Mouse (Mus musculus): ENCODE results near the gene Pls3. TPM values are rescaled to one million over a fixed set of nuclear protein-coding genes. Genes with fewer than 3 reads are reported as not detected.
A peak's percentile ranks its signal among the peaks of the same experiment; 100 is the strongest.

Pls3 gene
- polyA plus RNA-seq, 1 experiment, result 51.6 TPM

GRCm38 (mm10) chrX:75842835-75843234 lies 32.1 kb downstream of the Pls3 start:
- H3K4me3 ChIP-seq, result no peak overlapping the region

DNA sequence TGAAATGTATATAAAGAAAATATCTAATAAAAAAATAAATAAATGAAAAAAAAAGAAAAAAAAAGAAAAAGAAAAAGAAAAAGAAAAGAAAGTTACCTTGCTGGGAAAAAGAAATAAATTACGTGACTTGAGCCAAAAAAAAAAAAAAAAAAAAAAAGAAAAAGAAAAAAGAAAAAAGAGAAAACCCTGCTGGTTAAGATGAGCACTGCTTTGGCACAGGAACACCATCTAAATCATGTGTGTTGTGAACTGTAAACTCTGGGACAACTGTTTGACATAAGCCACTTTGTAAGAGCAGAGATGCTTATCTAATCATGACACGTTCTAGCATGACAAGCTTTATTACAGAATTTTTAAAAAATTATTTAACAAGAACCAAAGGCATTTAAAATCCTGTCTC lies 32.9 kb downstream of the Pls3 start:
- Histone ChIP-seq H3K79me2 (ENCODE audit: control insufficient read depth, insufficient read depth) (peaks cover 85% of the 10 kb centered on the region), H3K4me2 (ENCODE audit: low read depth) (no peak overlapping the region), H3ac (ENCODE audit: control insufficient read depth, insufficient read length) (no peak overlapping the region), H3K27me3 (ENCODE audit: control insufficient read depth, insufficient read depth, insufficient read length) (no peaks in the 10 kb centered on the region), H3K36me3 (ENCODE audit: control insufficient read depth, insufficient read depth) (no peaks in the 10 kb centered on the region), H3K4me3 (no peak overlapping the region)
- TF ChIP-seq REST (IDR thresholded peaks at IDR 0.05; ENCODE audit: insufficient read depth, insufficient read length) (no peak), USF1 (IDR thresholded peaks at IDR 0.05; ENCODE audit: low read depth) (no peak), POLR2AphosphoS2 (IDR thresholded peaks at IDR 0.05; ENCODE audit: insufficient read length, low read depth) (no peak), CEBPB (IDR thresholded peaks at IDR 0.05; ENCODE audit: insufficient read depth, poor library complexity, severe bottlenecking) (no peak), MAX (IDR thresholded peaks at IDR 0.05; ENCODE audit: low read depth) (no peak), POLR2A (IDR thresholded peaks at IDR 0.05; ENCODE audit: insufficient read length, low read depth) (no peak), TCF12 (IDR thresholded peaks at IDR 0.05; ENCODE audit: insufficient read depth, poor library complexity, severe bottlenecking) (no peak), TCF3 (IDR thresholded peaks at IDR 0.05; ENCODE audit: insufficient read length, low read depth) (no peak), E2F4 (IDR thresholded peaks at IDR 0.05; ENCODE audit: insufficient read depth) (no peak), MYOD1 (IDR thresholded peaks at IDR 0.05; ENCODE audit: control insufficient read depth in 1 of 3, insufficient read length in 2 of 3, low read depth in 2 of 3) (no peak), SRF (IDR thresholded peaks at IDR 0.05; ENCODE audit: control insufficient read depth, insufficient read length, low read depth) (no peak), MYOG (IDR thresholded peaks at IDR 0.05; ENCODE audit: control insufficient read depth in 1 of 3, insufficient read depth in 1 of 3, insufficient read length in 2 of 3, low read depth in 2 of 3) (no peak)

More at GRCm38 (mm10) chrX:75842835-75843234, 32.1 kb downstream of the Pls3 start:
- Histone ChIP-seq H3ac (ENCODE audit: control insufficient read depth, insufficient read length) (no peak overlapping the region), H3K79me2 (ENCODE audit: control insufficient read depth, insufficient read depth) (peaks cover 85% of the 10 kb centered on the region), H3K36me3 (ENCODE audit: control insufficient read depth, insufficient read depth) (no peaks in the 10 kb centered on the region), H3K4me2 (ENCODE audit: low read depth) (peak overlapping the region; percentile 38), H3K27me3 (ENCODE audit: control insufficient read depth, insufficient read depth, insufficient read length) (no peaks in the 10 kb centered on the region)
- TF ChIP-seq REST (IDR thresholded peaks at IDR 0.05; ENCODE audit: insufficient read depth, insufficient read length), result no peak
- no peak for TF ChIP-seq SRF (IDR thresholded peaks at IDR 0.05; ENCODE audit: control insufficient read depth, insufficient read length, low read depth)
- no peak for TF ChIP-seq POLR2AphosphoS2 (IDR thresholded peaks at IDR 0.05; ENCODE audit: insufficient read length, low read depth)

DNA sequence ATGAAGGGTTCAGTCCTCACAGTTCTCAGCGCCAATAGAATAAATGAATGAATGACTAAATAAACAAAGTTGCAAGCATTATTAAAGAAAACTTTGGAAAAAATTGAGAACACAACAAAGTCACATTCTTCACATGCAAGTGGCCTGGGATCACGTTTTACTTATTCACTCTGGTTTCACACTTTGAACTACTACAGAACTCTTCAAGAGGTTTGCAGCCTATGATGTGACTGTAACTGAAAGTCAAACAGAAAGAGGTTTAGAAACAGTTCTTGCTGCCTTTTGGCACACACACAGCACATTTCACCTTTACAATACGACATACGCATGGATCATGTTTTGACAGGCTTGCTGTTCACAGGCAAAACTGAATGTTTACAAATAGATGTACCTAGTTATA lies 34.7 kb downstream of the Pls3 start:
- H3K36me3 ChIP-seq (ENCODE audit: control insufficient read depth, insufficient read depth), result no peaks in the 10 kb centered on the region
- H3K4me2 ChIP-seq (ENCODE audit: low read depth), result no peak overlapping the region
- H3K27me3 ChIP-seq (ENCODE audit: control insufficient read depth, insufficient read depth, insufficient read length), result no peaks in the 10 kb centered on the region
- H3ac ChIP-seq (ENCODE audit: control insufficient read depth, insufficient read length), result no peak overlapping the region
- TF ChIP-seq SRF (IDR thresholded peaks at IDR 0.05; ENCODE audit: control insufficient read depth, insufficient read length, low read depth), result no peak
- no peak for TF ChIP-seq USF1 (IDR thresholded peaks at IDR 0.05; ENCODE audit: low read depth)
- no peak for TF ChIP-seq POLR2AphosphoS2 (IDR thresholded peaks at IDR 0.05; ENCODE audit: insufficient read length, low read depth)
- H3K4me3 ChIP-seq, result no peak overlapping the region
- peaks cover 84% of the 10 kb centered on the region for H3K79me2 ChIP-seq (ENCODE audit: control insufficient read depth, insufficient read depth)

GRCm38 (mm10) chrX:75834836-75835235 lies 40.1 kb downstream of the Pls3 start:
- TF ChIP-seq CEBPB (IDR thresholded peaks at IDR 0.05; ENCODE audit: insufficient read depth, poor library complexity, severe bottlenecking) (no peak), TCF3 (IDR thresholded peaks at IDR 0.05; ENCODE audit: insufficient read length, low read depth) (no peak), MYOG (IDR thresholded peaks at IDR 0.05; ENCODE audit: control insufficient read depth in 1 of 3, insufficient read depth in 1 of 3, insufficient read length in 2 of 3, low read depth in 2 of 3) (no peak), REST (IDR thresholded peaks at IDR 0.05; ENCODE audit: insufficient read depth, insufficient read length) (no peak), MYOD1 (IDR thresholded peaks at IDR 0.05; ENCODE audit: control insufficient read depth in 1 of 3, insufficient read length in 2 of 3, low read depth in 2 of 3) (no peak), POLR2A (IDR thresholded peaks at IDR 0.05; ENCODE audit: insufficient read length, low read depth) (no peak), MAX (IDR thresholded peaks at IDR 0.05; ENCODE audit: low read depth) (no peak), TCF12 (IDR thresholded peaks at IDR 0.05; ENCODE audit: insufficient read depth, poor library complexity, severe bottlenecking) (no peak), USF1 (IDR thresholded peaks at IDR 0.05; ENCODE audit: low read depth) (no peak), E2F4 (IDR thresholded peaks at IDR 0.05; ENCODE audit: insufficient read depth) (no peak), POLR2AphosphoS2 (IDR thresholded peaks at IDR 0.05; ENCODE audit: insufficient read length, low read depth) (no peak), SRF (IDR thresholded peaks at IDR 0.05; ENCODE audit: control insufficient read depth, insufficient read length, low read depth) (no peak)
- Histone ChIP-seq H3K27me3 (ENCODE audit: control insufficient read depth, insufficient read depth, insufficient read length) (no peaks in the 10 kb centered on the region), H3K36me3 (ENCODE audit: control insufficient read depth, insufficient read depth) (no peaks in the 10 kb centered on the region)

GRCm38 (mm10) chrX:75834286-75834685 lies 40.7 kb downstream of the Pls3 start:
- H3K36me3 ChIP-seq (ENCODE audit: control insufficient read depth, insufficient read depth), result no peaks in the 10 kb centered on the region

More at GRCm38 (mm10) chrX:75834836-75835235, 40.1 kb downstream of the Pls3 start:
- Histone ChIP-seq H3K79me2 (ENCODE audit: control insufficient read depth, insufficient read depth) (peaks cover 64% of the 10 kb centered on the region), H3ac (ENCODE audit: control insufficient read depth, insufficient read length) (no peak overlapping the region), H3K4me2 (ENCODE audit: low read depth) (peak overlapping the region; percentile 76), H3K4me3 (no peak overlapping the region)

More at GRCm38 (mm10) chrX:75834286-75834685, 40.7 kb downstream of the Pls3 start:
- peak; percentile 32; the same call in 1 of the 2 replicates for TF ChIP-seq CEBPB (IDR thresholded peaks at IDR 0.05; ENCODE audit: insufficient read depth, poor library complexity, severe bottlenecking)
- TF ChIP-seq TCF3 (IDR thresholded peaks at IDR 0.05; ENCODE audit: insufficient read length, low read depth), result no peak
- Histone ChIP-seq H3K4me2 (ENCODE audit: low read depth) (peak overlapping the region; percentile 76), H3ac (ENCODE audit: control insufficient read depth, insufficient read length) (no peak overlapping the region), H3K79me2 (ENCODE audit: control insufficient read depth, insufficient read depth) (peaks cover 58% of the 10 kb centered on the region), H3K4me3 (no peak overlapping the region), H3K27me3 (ENCODE audit: control insufficient read depth, insufficient read depth, insufficient read length) (no peaks in the 10 kb centered on the region)
